Comparison of ENCODE assay signal across 8 mouse cellular contexts in genomic region chr11:52099031-52099761, GRCm38 (mm10). TPM values are rescaled to one million over a fixed set of nuclear protein-coding genes. Genes with fewer than 3 reads are reported as not detected.
A peak's percentile ranks its signal among the peaks of the same experiment; 100 is the strongest.
DNase-seq lines count a peak whose midpoint lies in the region; ATAC-seq and TF ChIP-seq lines count a peak whose summit lies in the region.

No protein-coding gene starts in this region.

- WGBS in embryonic facial prominence, embryonic 14.5 days = 0% methylated on average over 30 of the region's 72 CpGs
- under 1% methylated on average over 65 of the region's 72 CpGs for WGBS in kidney, embryonic 14.5 days
- WGBS in liver, embryonic 12.5 days (ENCODE audit: insufficient replicate concordance) = under 1% methylated on average over 70 of the region's 72 CpGs

- H3K9me3 ChIP-seq in embryonic facial prominence, embryonic 14.5 days (ENCODE audit: control insufficient read depth, low read length) = no peaks in the 10 kb centered on the region
- H3K9me3 ChIP-seq in kidney, embryonic 14.5 days (ENCODE audit: control insufficient read depth, low read length) = no peaks in the 10 kb centered on the region
- no peaks in the 10 kb centered on the region for H3K9me3 ChIP-seq in liver, embryonic 12.5 days (replicated peaks)

- peaks cover 54% of the 10 kb centered on the region for H3K79me2 ChIP-seq in myocyte (ENCODE audit: control insufficient read depth, insufficient read depth)

- no peaks in the 10 kb centered on the region for H3K36me3 ChIP-seq in embryonic facial prominence, embryonic 14.5 days (ENCODE audit: control insufficient read depth, insufficient read depth, low read length)
- H3K36me3 ChIP-seq in kidney, embryonic 14.5 days (ENCODE audit: control insufficient read depth, insufficient read depth, low read length) = no peaks in the 10 kb centered on the region; the same call in 1 of the 2 replicates
- H3K36me3 ChIP-seq in liver, embryonic 12.5 days = peaks cover 9% of the 10 kb centered on the region
- peaks cover 6% of the 10 kb centered on the region for H3K36me3 ChIP-seq in myocyte (ENCODE audit: control insufficient read depth, insufficient read depth)
- H3K36me3 ChIP-seq in splenic B cell, adult 2 months (ENCODE audit: control insufficient read depth, insufficient read depth, low read length, poor library complexity, severe bottlenecking) = no peaks in the 10 kb centered on the region

- H3K4me2 ChIP-seq in embryonic facial prominence, embryonic 14.5 days (ENCODE audit: low read depth, low read length) = peak overlapping the region; percentile 83
- H3K4me2 ChIP-seq in kidney, embryonic 14.5 days (replicated peaks; ENCODE audit: low read depth, low read length) = peak overlapping the region; percentile 77
- peak overlapping the region; percentile 84 for H3K4me2 ChIP-seq in liver, embryonic 12.5 days
- H3K4me2 ChIP-seq in myocyte (ENCODE audit: low read depth) = peak overlapping the region; percentile 99

- peak; percentile 76 for DNase-seq in 3134 (ENCODE audit: extremely low read depth, insufficient read length, low spot score)
- peak; percentile 83 for DNase-seq in adrenal gland, adult 2 months
- peak; percentile 88 for DNase-seq in embryonic facial prominence, embryonic 14.5 days (ENCODE audit: low spot score)
- peak; percentile 55 to 71 for DNase-seq in heart, adult 9 months (ENCODE audit: low spot score in 2 of 2)
- DNase-seq in splenic B cell, adult 2 months (ENCODE audit: low read depth, low spot score) = peak; percentile 67

- H3K9ac ChIP-seq in embryonic facial prominence, embryonic 14.5 days (ENCODE audit: low read depth, low read length) = peak overlapping the region; percentile 100
- peak overlapping the region; percentile 99 for H3K9ac ChIP-seq in kidney, embryonic 14.5 days (ENCODE audit: low read depth, low read length)
- H3K9ac ChIP-seq in liver, embryonic 12.5 days = peak overlapping the region; percentile 100

- ATAC-seq in embryonic facial prominence, embryonic 14.5 days (ENCODE audit: low read depth) = peak; percentile 86
- ATAC-seq in kidney, embryonic 14.5 days (ENCODE audit: low FRiP score, low TSS enrichment) = peak; percentile 87
- peak; percentile 67 for ATAC-seq in liver, embryonic 12.5 days

- H3K4me1 ChIP-seq in embryonic facial prominence, embryonic 14.5 days (ENCODE audit: control insufficient read depth, insufficient read depth, low read length) = peaks cover 26% of the 10 kb centered on the region
- peaks cover 15% of the 10 kb centered on the region for H3K4me1 ChIP-seq in kidney, embryonic 14.5 days (ENCODE audit: control insufficient read depth, insufficient read depth, low read length)
- H3K4me1 ChIP-seq in liver, embryonic 12.5 days = peaks cover 56% of the 10 kb centered on the region

- peak overlapping the region; percentile 97 for H3K4me3 ChIP-seq in embryonic facial prominence, embryonic 14.5 days (ENCODE audit: low read depth, low read length)
- H3K4me3 ChIP-seq in kidney, embryonic 14.5 days (ENCODE audit: low read length) = peak overlapping the region; percentile 86
- peak overlapping the region; percentile 100 for H3K4me3 ChIP-seq in liver, embryonic 12.5 days
- H3K4me3 ChIP-seq in myocyte = peak overlapping the region; percentile 74

- no peaks in the 10 kb centered on the region for H3K27me3 ChIP-seq in embryonic facial prominence, embryonic 14.5 days (replicated peaks; ENCODE audit: control insufficient read depth, insufficient read depth, low read length)
- H3K27me3 ChIP-seq in kidney, embryonic 14.5 days (ENCODE audit: control insufficient read depth, insufficient read depth, low read length) = no peaks in the 10 kb centered on the region
- no peaks in the 10 kb centered on the region for H3K27me3 ChIP-seq in liver, embryonic 12.5 days (replicated peaks)
- no peaks in the 10 kb centered on the region for H3K27me3 ChIP-seq in myocyte (ENCODE audit: control insufficient read depth, insufficient read depth, insufficient read length)
- H3K27me3 ChIP-seq in splenic B cell, adult 2 months (ENCODE audit: control insufficient read depth, insufficient read depth, low read length, poor library complexity, severe bottlenecking) = no peaks in the 10 kb centered on the region

- no peak for TF ChIP-seq POLR2A in myocyte (IDR thresholded peaks at IDR 0.05; ENCODE audit: insufficient read length, low read depth)

- peak overlapping the region; percentile 100 for H3K27ac ChIP-seq in embryonic facial prominence, embryonic 14.5 days (replicated peaks; ENCODE audit: low read depth, low read length)
- peak overlapping the region; percentile 99 for H3K27ac ChIP-seq in kidney, embryonic 14.5 days (ENCODE audit: low read depth, low read length)
- H3K27ac ChIP-seq in liver, embryonic 12.5 days = peak overlapping the region; percentile 100

- H3ac ChIP-seq in myocyte (ENCODE audit: control insufficient read depth, insufficient read length) = peak overlapping the region; percentile 86

TF ChIP-seq in myocyte, 11 proteins besides CTCF, POLR2A, EP300 and RAD21:
- TF ChIP-seq MYOD1 (IDR thresholded peaks at IDR 0.05; ENCODE audit: control insufficient read depth in 1 of 3, insufficient read length in 2 of 3, low read depth in 2 of 3) (no peak), POLR2AphosphoS2 (IDR thresholded peaks at IDR 0.05; ENCODE audit: insufficient read length, low read depth) (peak; percentile 3), E2F4 (IDR thresholded peaks at IDR 0.05; ENCODE audit: insufficient read depth) (no peak), CEBPB (IDR thresholded peaks at IDR 0.05; ENCODE audit: insufficient read depth, poor library complexity, severe bottlenecking) (no peak)
TF ChIP-seq in myocyte: peak in this region for 1.

RNA-seq across cellular contexts. Expression of gene Ppp2ca, which starts 0.7 kb away (rescaled TPM):
- total RNA-seq in adrenal gland, adult 2 months (2021) = 10 to 100 TPM; 69.0 to 90.8 TPM
- 17.5 and 19.2 TPM in 2 replicates for polyA plus RNA-seq in adrenal gland, adult 2 months (2012; rRNA removed)
- polyA plus RNA-seq in embryonic facial prominence, embryonic 14.5 days (2014; fragmentation: Nextera tagmentation; extraction: Ambion mirVana) = 91.2 and 95.4 TPM in 2 replicates
- polyA plus RNA-seq in kidney, embryonic 14.5 days (2014; fragmentation: Nextera tagmentation; extraction: Ambion mirVana) = 83.4 and 110 TPM in 2 replicates
- 59.1 and 60.2 TPM in 2 replicates for polyA plus RNA-seq in liver, embryonic 12.5 days (2016; fragmentation: Nextera tagmentation; extraction: Ambion mirVana)
- 56.4 TPM for polyA plus RNA-seq in myocyte (2012; fragmentation: generic; extraction: Trizol)

RNA-seq across cellular contexts. Expression of gene Olfr1373, which starts 46.1 kb away (rescaled TPM):
- not detected for total RNA-seq in adrenal gland, adult 2 months (2021)
- not detected in 2 replicates for polyA plus RNA-seq in adrenal gland, adult 2 months (2012; rRNA removed)
- polyA plus RNA-seq in embryonic facial prominence, embryonic 14.5 days (2014; fragmentation: Nextera tagmentation; extraction: Ambion mirVana) = not detected in 2 replicates
- polyA plus RNA-seq in kidney, embryonic 14.5 days (2014; fragmentation: Nextera tagmentation; extraction: Ambion mirVana) = not detected in 2 replicates
- polyA plus RNA-seq in liver, embryonic 12.5 days (2016; fragmentation: Nextera tagmentation; extraction: Ambion mirVana) = not detected in 2 replicates
- not detected for polyA plus RNA-seq in myocyte (2012; fragmentation: generic; extraction: Trizol)

Comparison
In these comparisons a context has a peak if more than half of its experiments do, and no peak if none do; other contexts are left out.
1. Peak in every context shown above with its lines: DNase-seq, ATAC-seq, H3K4me3 ChIP-seq and H3K27ac ChIP-seq.